Mouse (Mus musculus): ENCODE measurements around the gene Carmil2. TPM values are rescaled to one million over a fixed set of nuclear protein-coding genes. Genes with fewer than 3 reads are reported as not detected.

Gene Carmil2
- polyA plus RNA-seq (2015; fragmentation: Nextera tagmentation; extraction: Ambion mirVana) = 0.58 and 0.79 TPM in 2 replicates

DNA sequence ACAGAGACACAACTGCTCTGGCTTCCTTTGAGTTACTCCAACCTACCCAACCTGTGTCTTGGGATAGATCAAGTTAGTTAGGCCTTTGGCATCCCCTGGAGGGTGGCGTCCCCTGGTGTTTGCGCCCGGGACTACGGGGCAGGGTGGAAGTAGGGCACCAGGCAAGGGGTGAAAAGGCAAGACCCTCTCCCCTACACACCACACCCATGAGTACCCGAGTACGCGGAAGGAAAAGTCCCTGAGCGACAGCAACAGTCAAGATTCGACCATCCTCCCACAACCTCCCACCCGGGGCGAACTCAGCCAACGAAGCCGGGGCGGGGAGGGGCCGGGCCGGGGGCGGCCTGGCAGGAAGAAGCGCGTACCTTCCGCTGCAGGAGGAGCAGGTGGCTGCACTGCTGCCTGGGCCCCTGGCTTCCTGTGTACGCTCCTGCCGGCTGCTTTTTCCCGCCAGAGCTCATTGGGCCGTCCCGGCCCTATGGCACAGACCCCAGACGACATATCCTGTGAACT, at the start of gene Carmil2:
Gene Carmil2 (plus strand): TSS at position 479 of the 513 bp plus-strand sequence.
- Histone ChIP-seq H3K9me3 (ENCODE audit: control insufficient read depth, low read length) (no peaks in the 10 kb centered on the region), H3K4me2 (ENCODE audit: low read depth, low read length) (peak within 1 kb of the TSS; percentile 37), H3K4me3 (ENCODE audit: low read length) (peak within 1 kb of the TSS; percentile 6; the same call in 1 of the 2 replicates), H3K27ac (ENCODE audit: low read length) (0 out of 2 replicates have a peak within 1 kb of the TSS, but pooled peaks have one; percentile 3), H3K4me1 (replicated peaks; ENCODE audit: control insufficient read depth, insufficient read depth, low read length) (no peaks in the 10 kb centered on the region; the same call in 1 of the 2 replicates), H3K27me3 (ENCODE audit: control insufficient read depth, insufficient read depth, low read depth, low read length) (no peaks in the 10 kb centered on the region), H3K9ac (ENCODE audit: low read length) (peak within 1 kb of the TSS; percentile 29), H3K36me3 (ENCODE audit: control insufficient read depth, insufficient read depth, low read length) (peaks cover 23% of the 10 kb centered on the region)
- peak; percentile 55 for ATAC-seq (ENCODE audit: low read depth)
- 9% methylated on average over 26 of the region's 26 CpGs for WGBS

DNA sequence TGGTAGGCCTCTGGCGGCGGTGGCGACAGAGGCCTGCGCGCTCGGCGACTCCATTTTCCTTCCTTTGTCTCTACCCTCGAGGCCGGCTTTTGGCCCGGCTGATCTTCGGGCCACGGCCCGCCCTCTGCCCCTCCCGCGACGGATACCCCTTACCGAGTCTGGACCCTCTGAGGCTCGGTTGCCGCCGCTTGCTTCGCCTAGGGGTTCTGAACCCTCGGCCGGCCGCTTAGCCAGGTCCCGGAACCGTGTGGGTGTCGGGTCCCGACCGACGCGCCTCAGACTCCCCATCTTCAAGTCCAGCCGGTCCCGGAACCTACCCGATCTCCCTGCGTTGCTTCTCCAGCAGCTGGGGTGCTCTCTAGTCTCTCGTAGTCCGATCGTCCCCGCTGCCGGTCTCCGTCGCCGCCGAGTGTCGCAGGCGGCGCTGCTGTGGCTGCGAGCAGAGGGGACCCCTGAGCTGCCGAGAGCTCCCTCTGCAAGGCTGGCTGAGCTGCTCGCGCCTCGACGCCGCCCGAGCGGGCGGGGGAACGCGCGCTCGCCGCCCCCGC, 49.0 kb upstream of the Carmil2 start, which contains the start of gene Agrp:
Gene Agrp (minus strand): TSS at position 431 of the 548 bp plus-strand sequence.
- peak within 1 kb of the TSS; percentile 99 for H3K9ac ChIP-seq (ENCODE audit: low read length)
- H3K27ac ChIP-seq (ENCODE audit: low read length) = peak within 1 kb of the TSS; percentile 100
- no peaks in the 10 kb centered on the region for H3K36me3 ChIP-seq (ENCODE audit: control insufficient read depth, insufficient read depth, low read length)
- no peaks in the 10 kb centered on the region for H3K9me3 ChIP-seq (ENCODE audit: control insufficient read depth, low read length)
- ATAC-seq (ENCODE audit: low read depth) = peak; percentile 39
- WGBS = under 1% methylated on average over 54 of the region's 63 CpGs
- no peaks in the 10 kb centered on the region for H3K27me3 ChIP-seq (ENCODE audit: control insufficient read depth, insufficient read depth, low read depth, low read length)
- H3K4me3 ChIP-seq (ENCODE audit: low read length) = peak within 1 kb of the TSS; percentile 90
- peak within 1 kb of the TSS; percentile 67 for H3K4me2 ChIP-seq (ENCODE audit: low read depth, low read length)
- peaks cover 29% of the 10 kb centered on the region for H3K4me1 ChIP-seq (replicated peaks; ENCODE audit: control insufficient read depth, insufficient read depth, low read length)

DNA sequence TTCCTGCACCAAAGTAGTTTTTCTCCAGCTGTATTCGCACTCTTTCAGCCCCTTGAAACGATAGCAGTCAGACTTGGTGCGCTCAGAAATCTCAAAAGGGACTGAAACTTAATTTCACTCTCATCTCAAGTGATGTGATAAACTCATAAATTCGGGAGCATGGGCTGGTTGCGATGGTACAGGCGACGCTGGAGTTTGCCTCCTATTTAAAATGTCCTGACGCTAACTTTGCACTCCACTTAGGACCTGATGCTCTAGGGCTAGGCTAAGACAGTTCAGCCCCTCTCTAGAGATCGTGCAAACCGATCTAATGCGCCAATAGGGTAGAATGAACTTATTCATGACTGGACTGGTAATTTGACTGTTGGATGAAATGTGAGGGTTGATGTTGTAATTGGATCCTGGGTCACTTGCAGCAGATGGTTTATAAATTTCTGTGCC, 48.5 kb upstream of the Carmil2 start:
- peak overlapping the region; percentile 90 for H3K4me3 ChIP-seq (ENCODE audit: low read length)
- no peaks in the 10 kb centered on the region for H3K27me3 ChIP-seq (ENCODE audit: control insufficient read depth, insufficient read depth, low read depth, low read length)
- peak overlapping the region; percentile 99 for H3K9ac ChIP-seq (ENCODE audit: low read length)
- H3K36me3 ChIP-seq (ENCODE audit: control insufficient read depth, insufficient read depth, low read length) = no peaks in the 10 kb centered on the region
- peak overlapping the region; percentile 100 for H3K27ac ChIP-seq (ENCODE audit: low read length)
- 0% methylated on average over 11 of the region's 11 CpGs for WGBS
- peaks cover 29% of the 10 kb centered on the region for H3K4me1 ChIP-seq (replicated peaks; ENCODE audit: control insufficient read depth, insufficient read depth, low read length)
- H3K4me2 ChIP-seq (ENCODE audit: low read depth, low read length) = peak overlapping the region; percentile 64
- no peak for ATAC-seq (ENCODE audit: low read depth)
- H3K9me3 ChIP-seq (ENCODE audit: control insufficient read depth, low read length) = no peaks in the 10 kb centered on the region

GRCm38 (mm10) chr8:105638510-105638909, 47.6 kb upstream of the Carmil2 start:
- no peak for ATAC-seq (ENCODE audit: low read depth)
- Histone ChIP-seq H3K4me2 (ENCODE audit: low read depth, low read length) (peak overlapping the region; percentile 64), H3K27me3 (ENCODE audit: control insufficient read depth, insufficient read depth, low read depth, low read length) (no peaks in the 10 kb centered on the region), H3K4me3 (ENCODE audit: low read length) (peak overlapping the region; percentile 33; the same call in 1 of the 2 replicates), H3K27ac (ENCODE audit: low read length) (peak overlapping the region; percentile 45; the same call in 1 of the 2 replicates), H3K9ac (ENCODE audit: low read length) (peak overlapping the region; percentile 50; the same call in 1 of the 2 replicates), H3K4me1 (replicated peaks; ENCODE audit: control insufficient read depth, insufficient read depth, low read length) (peaks cover 29% of the 10 kb centered on the region), H3K9me3 (ENCODE audit: control insufficient read depth, low read length) (no peaks in the 10 kb centered on the region), H3K36me3 (ENCODE audit: control insufficient read depth, insufficient read depth, low read length) (peaks cover 2% of the 10 kb centered on the region; the same call in 1 of the 2 replicates)
- WGBS = 76% methylated on average over 4 of the region's 4 CpGs

- H3K36me3 ChIP-seq (ENCODE audit: control insufficient read depth, insufficient read depth, low read length) = peaks cover 10% of the 10 kb centered on the region; the same call in 1 of the 2 replicates
- no peak overlapping the region for H3K4me3 ChIP-seq (ENCODE audit: low read length)
- H3K9me3 ChIP-seq (ENCODE audit: control insufficient read depth, low read length) = no peaks in the 10 kb centered on the region
- no peak overlapping the region for H3K27ac ChIP-seq (ENCODE audit: low read length)
- H3K4me2 ChIP-seq (ENCODE audit: low read depth, low read length) = no peak overlapping the region
- 79% methylated on average over 1 of the region's 1 CpGs for WGBS
- no peak overlapping the region for H3K9ac ChIP-seq (ENCODE audit: low read length)
- peaks cover 28% of the 10 kb centered on the region for H3K4me1 ChIP-seq (replicated peaks; ENCODE audit: control insufficient read depth, insufficient read depth, low read length)
- no peak for ATAC-seq (ENCODE audit: low read depth)
- H3K27me3 ChIP-seq (ENCODE audit: control insufficient read depth, insufficient read depth, low read depth, low read length) = no peaks in the 10 kb centered on the region
Measured at GRCm38 (mm10) chr8:105639835-105640234, 46.2 kb upstream of the Carmil2 start.

DNA sequence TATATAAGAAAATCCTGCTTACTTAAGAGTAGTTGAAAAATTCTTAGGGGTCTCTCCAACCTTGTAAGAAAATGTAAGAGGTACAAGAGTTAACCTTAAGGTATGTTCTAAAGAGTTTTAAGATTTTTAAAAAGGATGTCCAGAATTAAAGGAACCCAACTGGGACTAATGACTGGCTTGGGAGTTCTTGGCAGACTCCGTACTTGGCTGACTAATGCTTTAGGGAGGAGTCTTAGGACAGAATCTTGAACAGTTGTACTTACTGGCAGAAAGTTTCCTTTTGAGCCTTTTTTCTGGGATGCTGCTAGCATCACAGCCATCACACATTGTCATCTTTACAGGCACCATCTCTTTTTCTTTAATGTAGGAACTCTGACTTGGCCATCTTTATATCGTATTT, 45.6 kb upstream of the Carmil2 start:
- 58% methylated on average over 2 of the region's 2 CpGs for WGBS
- no peaks in the 10 kb centered on the region for H3K9me3 ChIP-seq (ENCODE audit: control insufficient read depth, low read length)
- H3K4me3 ChIP-seq (ENCODE audit: low read length) = no peak overlapping the region
- peaks cover 14% of the 10 kb centered on the region; the same call in 1 of the 2 replicates for H3K36me3 ChIP-seq (ENCODE audit: control insufficient read depth, insufficient read depth, low read length)
- peaks cover 22% of the 10 kb centered on the region for H3K4me1 ChIP-seq (replicated peaks; ENCODE audit: control insufficient read depth, insufficient read depth, low read length)
- H3K9ac ChIP-seq (ENCODE audit: low read length) = no peak overlapping the region
- H3K4me2 ChIP-seq (ENCODE audit: low read depth, low read length) = no peak overlapping the region
- no peak overlapping the region for H3K27ac ChIP-seq (ENCODE audit: low read length)
- no peaks in the 10 kb centered on the region for H3K27me3 ChIP-seq (ENCODE audit: control insufficient read depth, insufficient read depth, low read depth, low read length)
- no peak for ATAC-seq (ENCODE audit: low read depth)

GRCm38 (mm10) chr8:105645205-105645604, 40.9 kb upstream of the Carmil2 start:
- H3K9me3 ChIP-seq (ENCODE audit: control insufficient read depth, low read length) = no peaks in the 10 kb centered on the region
- no peak overlapping the region for H3K9ac ChIP-seq (ENCODE audit: low read length)
- no peak for ATAC-seq (ENCODE audit: low read depth)
- peaks cover 4% of the 10 kb centered on the region; the same call in 1 of the 2 replicates for H3K4me1 ChIP-seq (replicated peaks; ENCODE audit: control insufficient read depth, insufficient read depth, low read length)
- WGBS = 86% methylated on average over 1 of the region's 1 CpGs
- no peak overlapping the region for H3K27ac ChIP-seq (ENCODE audit: low read length)
- H3K27me3 ChIP-seq (ENCODE audit: control insufficient read depth, insufficient read depth, low read depth, low read length) = no peaks in the 10 kb centered on the region
- H3K36me3 ChIP-seq (ENCODE audit: control insufficient read depth, insufficient read depth, low read length) = peaks cover 15% of the 10 kb centered on the region; the same call in 1 of the 2 replicates
- H3K4me3 ChIP-seq (ENCODE audit: low read length) = no peak overlapping the region
- H3K4me2 ChIP-seq (ENCODE audit: low read depth, low read length) = no peak overlapping the region

DNA sequence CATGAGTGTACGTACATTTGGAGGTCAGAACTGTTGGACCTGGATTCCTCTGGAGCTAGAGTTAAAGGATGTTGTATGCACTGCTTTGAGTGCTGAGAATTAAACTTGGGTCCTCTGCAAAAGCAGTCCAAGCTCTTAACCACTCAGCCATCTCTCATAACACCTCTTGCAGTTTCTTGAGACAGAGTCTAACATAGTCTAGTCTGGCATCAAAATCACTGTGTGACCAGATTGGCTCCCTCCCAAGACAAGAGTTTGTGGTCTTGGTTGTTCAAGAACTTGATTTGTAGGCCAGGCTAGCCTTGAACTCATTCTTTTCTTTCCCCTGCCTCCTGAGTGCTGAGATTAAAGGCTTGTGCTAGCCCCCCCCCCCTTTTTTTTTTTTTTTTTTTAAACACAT, 37.1 kb upstream of the Carmil2 start:
- Histone ChIP-seq H3K9ac (ENCODE audit: low read length) (no peak overlapping the region), H3K36me3 (ENCODE audit: control insufficient read depth, insufficient read depth, low read length) (peaks cover 20% of the 10 kb centered on the region), H3K4me1 (replicated peaks; ENCODE audit: control insufficient read depth, insufficient read depth, low read length) (no peaks in the 10 kb centered on the region), H3K27me3 (ENCODE audit: control insufficient read depth, insufficient read depth, low read depth, low read length) (no peaks in the 10 kb centered on the region), H3K27ac (ENCODE audit: low read length) (no peak overlapping the region), H3K4me2 (ENCODE audit: low read depth, low read length) (no peak overlapping the region), H3K4me3 (ENCODE audit: low read length) (no peak overlapping the region), H3K9me3 (ENCODE audit: control insufficient read depth, low read length) (no peaks in the 10 kb centered on the region)
- no peak for ATAC-seq (ENCODE audit: low read depth)
- WGBS = 92% methylated on average over 1 of the region's 1 CpGs

DNA sequence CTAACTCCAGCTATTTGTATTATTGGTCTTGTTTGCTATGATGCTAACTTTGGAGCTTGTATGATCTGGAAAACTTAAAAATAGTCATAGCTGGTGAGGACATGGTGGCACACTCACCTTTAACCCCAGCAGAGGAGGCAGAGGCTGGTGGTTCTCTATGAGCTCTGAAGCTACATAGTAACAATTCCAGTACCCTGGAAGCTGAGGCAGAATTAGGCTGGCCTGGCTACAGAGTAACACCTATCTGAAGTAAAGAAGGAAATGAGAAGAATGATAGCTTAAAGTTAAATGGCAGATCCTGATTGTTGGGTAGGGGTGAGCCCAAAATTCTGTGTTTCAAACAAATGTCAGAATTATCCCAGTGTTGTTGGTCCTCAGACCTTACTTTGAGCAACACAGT, 28.4 kb upstream of the Carmil2 start:
- H3K27me3 ChIP-seq (ENCODE audit: control insufficient read depth, insufficient read depth, low read depth, low read length) = no peaks in the 10 kb centered on the region
- no peak overlapping the region for H3K9ac ChIP-seq (ENCODE audit: low read length)
- no peak overlapping the region for H3K4me3 ChIP-seq (ENCODE audit: low read length)
- no peaks in the 10 kb centered on the region for H3K4me1 ChIP-seq (replicated peaks; ENCODE audit: control insufficient read depth, insufficient read depth, low read length)
- H3K4me2 ChIP-seq (ENCODE audit: low read depth, low read length) = no peak overlapping the region
- H3K27ac ChIP-seq (ENCODE audit: low read length) = no peak overlapping the region
- no peak for ATAC-seq (ENCODE audit: low read depth)
- no peaks in the 10 kb centered on the region for H3K9me3 ChIP-seq (ENCODE audit: control insufficient read depth, low read length)
- peaks cover 7% of the 10 kb centered on the region for H3K36me3 ChIP-seq (ENCODE audit: control insufficient read depth, insufficient read depth, low read length)
